Mouse (Mus musculus) liver, postnatal 0 days (tissue): Measurements from ENCODE around the gene Gm45837.

Experiments used
- CTCF ChIP-seq: sonication (generic); IDR thresholded peaks from 2 replicates; pipeline ENCODE4 v1.5.1; 2016; ENCODE audit warnings: antibody characterized with exemption, low read depth
- EP300 ChIP-seq: IDR thresholded peaks from 2 replicates; pipeline ENCODE4 v1.6.1; 2016; ENCODE audit warnings: antibody characterized with exemption, low read depth, mild to moderate bottlenecking

DNA sequence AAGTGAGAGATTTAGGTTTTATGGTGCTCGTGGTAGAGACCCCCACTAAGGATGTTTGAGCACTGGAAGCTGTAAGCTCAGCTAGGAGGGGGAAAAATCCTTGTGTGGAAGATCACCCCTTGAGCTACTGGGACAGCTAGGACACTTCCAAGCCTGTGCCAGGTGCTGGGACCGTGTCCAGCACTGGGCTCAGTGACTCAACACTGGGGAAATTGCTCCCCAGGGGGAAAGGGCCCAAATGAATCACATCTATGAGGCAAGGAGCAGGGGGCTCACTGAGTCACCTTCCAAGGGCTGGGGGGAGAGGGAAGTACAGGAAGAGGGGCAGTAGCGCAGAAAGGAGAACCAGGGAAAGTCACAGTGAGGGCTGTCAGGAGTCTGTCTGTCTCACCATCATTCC is 39.2 kb downstream of the Gm45837 start:
- TF ChIP-seq CTCF (no peak), EP300 (no peak)
